Mouse (Mus musculus): ENCODE results near the gene Ksr1. TPM values are rescaled to one million over a fixed set of nuclear protein-coding genes. Genes with fewer than 3 reads are reported as not detected.
A peak's percentile ranks its signal among the peaks of the same experiment; 100 is the strongest.

Gene Ksr1
- total and polyA plus RNA-seq, 3 experiments = 5.1 to 7.0 (median 6.7) TPM

GRCm38 (mm10) chr11:79087731-79088311, 58.4 kb downstream of the Ksr1 start:
- Histone ChIP-seq H3K4me3 (no peak overlapping the region), H3K27me3 (ENCODE audit: control insufficient read depth, insufficient read depth, low read length) (no peaks in the 10 kb centered on the region)

GRCm38 (mm10) chr11:79086787-79087186, 59.4 kb downstream of the Ksr1 start:
- Histone ChIP-seq H3K4me1 (ENCODE audit: control insufficient read depth, insufficient read depth, low read length) (peaks cover 33% of the 10 kb centered on the region), H3K4me3 (no peak overlapping the region), H3K79me2 (replicated peaks; ENCODE audit: control insufficient read depth, insufficient read depth, low read length) (0 out of 2 replicates have a peak, but pooled peaks cover 1% of the 10 kb centered on the region), H3K36me3 (ENCODE audit: control insufficient read depth, insufficient read depth, low read length) (no peaks in the 10 kb centered on the region), H3K9ac (ENCODE audit: low read depth, low read length) (no peak overlapping the region), H3K27ac (no peak overlapping the region; the same call in 1 of the 2 replicates), H3K27me3 (ENCODE audit: control insufficient read depth, insufficient read depth, low read length) (no peaks in the 10 kb centered on the region)
- no peak for DNase-seq
- TF ChIP-seq CTCF (IDR thresholded peaks at IDR 0.05) (no peak), EP300 (IDR thresholded peaks at IDR 0.05; ENCODE audit: insufficient read depth, low read depth, low read length) (no peak), POLR2A (IDR thresholded peaks at IDR 0.05; ENCODE audit: insufficient read depth, low read depth, low read length) (no peak)
- WGBS = 92% methylated on average over 12 of the region's 12 CpGs
- intact Hi-C loops (cut with DNase I) = no loop called here

More at GRCm38 (mm10) chr11:79087731-79088311, 58.4 kb downstream of the Ksr1 start:
- Histone ChIP-seq H3K27ac (peak overlapping the region; percentile 52), H3K36me3 (ENCODE audit: control insufficient read depth, insufficient read depth, low read length) (no peaks in the 10 kb centered on the region), H3K79me2 (replicated peaks; ENCODE audit: control insufficient read depth, insufficient read depth, low read length) (no peaks in the 10 kb centered on the region), H3K4me1 (ENCODE audit: control insufficient read depth, insufficient read depth, low read length) (peaks cover 29% of the 10 kb centered on the region), H3K9ac (ENCODE audit: low read depth, low read length) (no peak overlapping the region)
- no peak for TF ChIP-seq POLR2A (IDR thresholded peaks at IDR 0.05; ENCODE audit: insufficient read depth, low read depth, low read length)
- TF ChIP-seq CTCF (IDR thresholded peaks at IDR 0.05) = 0 out of 2 replicates have a peak, but pooled peaks have one; percentile 10
- intact Hi-C loops (cut with DNase I) = no loop called here
- peak in 1 of 2 experiments; percentile 65 for DNase-seq
- WGBS = 50% methylated on average over 4 of the region's 4 CpGs

GRCm38 (mm10) chr11:79085059-79085458, 61.1 kb downstream of the Ksr1 start:
- Histone ChIP-seq H3K27me3 (ENCODE audit: control insufficient read depth, insufficient read depth, low read length) (no peaks in the 10 kb centered on the region), H3K4me1 (ENCODE audit: control insufficient read depth, insufficient read depth, low read length) (peaks cover 46% of the 10 kb centered on the region), H3K79me2 (replicated peaks; ENCODE audit: control insufficient read depth, insufficient read depth, low read length) (0 out of 2 replicates have a peak, but pooled peaks cover 1% of the 10 kb centered on the region), H3K9ac (ENCODE audit: low read depth, low read length) (no peak overlapping the region), H3K27ac (no peak overlapping the region), H3K36me3 (ENCODE audit: control insufficient read depth, insufficient read depth, low read length) (no peaks in the 10 kb centered on the region), H3K4me3 (no peak overlapping the region)
- intact Hi-C loops (cut with DNase I) = no loop called here
- TF ChIP-seq EP300 (IDR thresholded peaks at IDR 0.05; ENCODE audit: insufficient read depth, low read depth, low read length) (no peak), POLR2A (IDR thresholded peaks at IDR 0.05; ENCODE audit: insufficient read depth, low read depth, low read length) (no peak), CTCF (IDR thresholded peaks at IDR 0.05) (no peak)
- 59% methylated on average over 5 of the region's 5 CpGs for WGBS
- no peak for DNase-seq

- Histone ChIP-seq H3K27me3 (ENCODE audit: control insufficient read depth, insufficient read depth, low read length) (no peaks in the 10 kb centered on the region), H3K4me1 (ENCODE audit: control insufficient read depth, insufficient read depth, low read length) (peaks cover 38% of the 10 kb centered on the region), H3K4me3 (no peak overlapping the region), H3K9ac (ENCODE audit: low read depth, low read length) (0 out of 2 replicates have a peak overlapping the region, but pooled peaks have one; percentile 24), H3K27ac (peak overlapping the region; percentile 65), H3K36me3 (ENCODE audit: control insufficient read depth, insufficient read depth, low read length) (no peaks in the 10 kb centered on the region), H3K79me2 (replicated peaks; ENCODE audit: control insufficient read depth, insufficient read depth, low read length) (0 out of 2 replicates have a peak, but pooled peaks cover 1% of the 10 kb centered on the region)
- peak in 1 of 2 experiments; percentile 60 for DNase-seq
- intact Hi-C loops (cut with DNase I) = no loop called here
- TF ChIP-seq EP300 (IDR thresholded peaks at IDR 0.05; ENCODE audit: insufficient read depth, low read depth, low read length) (0 out of 2 replicates have a peak, but pooled peaks have one; percentile 4), POLR2A (IDR thresholded peaks at IDR 0.05; ENCODE audit: insufficient read depth, low read depth, low read length) (no peak)
- 28% methylated on average over 11 of the region's 11 CpGs for WGBS
Observed at GRCm38 (mm10) chr11:79083018-79083441, 63.2 kb downstream of the Ksr1 start.

- TF ChIP-seq CTCF (IDR thresholded peaks at IDR 0.05) = no peak
- TF ChIP-seq POLR2A (IDR thresholded peaks at IDR 0.05; ENCODE audit: insufficient read depth, low read depth, low read length) = no peak
- 0 out of 2 replicates have a peak, but pooled peaks have one; percentile 22 for TF ChIP-seq EP300 (IDR thresholded peaks at IDR 0.05; ENCODE audit: insufficient read depth, low read depth, low read length)
- Histone ChIP-seq H3K4me1 (ENCODE audit: control insufficient read depth, insufficient read depth, low read length) (peaks cover 40% of the 10 kb centered on the region), H3K4me3 (no peak overlapping the region), H3K27me3 (ENCODE audit: control insufficient read depth, insufficient read depth, low read length) (no peaks in the 10 kb centered on the region), H3K36me3 (ENCODE audit: control insufficient read depth, insufficient read depth, low read length) (no peaks in the 10 kb centered on the region), H3K9ac (ENCODE audit: low read depth, low read length) (no peak overlapping the region), H3K27ac (peak overlapping the region; percentile 68), H3K79me2 (replicated peaks; ENCODE audit: control insufficient read depth, insufficient read depth, low read length) (0 out of 2 replicates have a peak, but pooled peaks cover 1% of the 10 kb centered on the region)
- WGBS = 60% methylated on average over 16 of the region's 16 CpGs
- intact Hi-C loops (cut with DNase I) = no loop called here
- DNase-seq = peak; percentile 79 to 83
Observed at GRCm38 (mm10) chr11:79080965-79081891, 65.0 kb downstream of the Ksr1 start.

Data from heart, adult 2 months (tissue).